Mouse (Mus musculus): ENCODE data around the gene Zfp341. TPM values are rescaled to one million over a fixed set of nuclear protein-coding genes. Genes with fewer than 3 reads are reported as not detected.

The Zfp341 gene
- polyA plus RNA-seq, 1 experiment from 2014 or later: 1.6 TPM

Other genes with a start within 250 kb of the Zfp341 start
- 20.1 and 21.1 TPM in 2 replicates for gene Cdk5rap1, start 240.3 kb upstream of the Zfp341 start, polyA plus RNA-seq (2015; fragmentation: Nextera tagmentation; extraction: Ambion mirVana)
- 12.1 and 12.8 TPM in 2 replicates for gene Snta1, start 205.2 kb upstream of the Zfp341 start, polyA plus RNA-seq (2015; fragmentation: Nextera tagmentation; extraction: Ambion mirVana)
- gene Cbfa2t2, start 176.8 kb upstream of the Zfp341 start, polyA plus RNA-seq (2015; fragmentation: Nextera tagmentation; extraction: Ambion mirVana): 40.9 and 43.6 TPM in 2 replicates
- gene 1700003F12Rik, start 66.2 kb upstream of the Zfp341 start, polyA plus RNA-seq (2015; fragmentation: Nextera tagmentation; extraction: Ambion mirVana): 0.83 and 1.3 TPM in 2 replicates
- gene Actl10, start 61.5 kb upstream of the Zfp341 start, polyA plus RNA-seq (2015; fragmentation: Nextera tagmentation; extraction: Ambion mirVana): 0.17 and 0.25 TPM in 2 replicates
- 3.4 and 4.3 TPM in 2 replicates for gene Necab3, start 54.4 kb upstream of the Zfp341 start, polyA plus RNA-seq (2015; fragmentation: Nextera tagmentation; extraction: Ambion mirVana)
- 24.6 and 25.5 TPM in 2 replicates for gene E2f1, start 43.4 kb upstream of the Zfp341 start, polyA plus RNA-seq (2015; fragmentation: Nextera tagmentation; extraction: Ambion mirVana)
- 30.5 and 33.1 TPM in 2 replicates for gene Pxmp4, start 9.6 kb upstream of the Zfp341 start, polyA plus RNA-seq (2015; fragmentation: Nextera tagmentation; extraction: Ambion mirVana)
- 0.49 TPM in 1 of 2 replicates, not detected in the other for gene 4930519P11Rik, start 140 bp downstream of the Zfp341 start, polyA plus RNA-seq (2015; fragmentation: Nextera tagmentation; extraction: Ambion mirVana)
- 38.1 and 47.7 TPM in 2 replicates for gene Chmp4b, start 38.4 kb downstream of the Zfp341 start, polyA plus RNA-seq (2015; fragmentation: Nextera tagmentation; extraction: Ambion mirVana)
- gene Gm14214, start 156.7 kb downstream of the Zfp341 start, polyA plus RNA-seq (2015; fragmentation: Nextera tagmentation; extraction: Ambion mirVana): not detected in 2 replicates
- gene Raly, start 177.8 kb downstream of the Zfp341 start, polyA plus RNA-seq (2015; fragmentation: Nextera tagmentation; extraction: Ambion mirVana): 49.4 TPM in 2 replicates
- 18.8 and 20.1 TPM in 2 replicates for gene a, start 178.1 kb downstream of the Zfp341 start, polyA plus RNA-seq (2015; fragmentation: Nextera tagmentation; extraction: Ambion mirVana)

Measured in embryonic facial prominence, embryonic 15.5 days (tissue).